Mouse (Mus musculus) heart, postnatal 0 days (tissue): ENCODE measurements around the gene Rsph6a. TPM values are rescaled to one million over a fixed set of nuclear protein-coding genes. Genes with fewer than 3 reads are reported as not detected.
A peak's percentile ranks its signal among the peaks of the same experiment; 100 is the strongest.

Experiments used
- ATAC-seq: fragments of 200-750 bp; cut with Nextera tagmentation; 2 replicates; pipeline ENCODE4 v1.8.0; 2017; ENCODE audit warnings: low read depth, moderate number of reproducible peaks, moderate library complexity; ENCODE audit not compliant: insufficient read depth
- DNase-seq: peaks from one replicate; pipeline ENCODE4 v3.0.0-alpha.2; 2016; ENCODE audit warnings: low spot score
- H3K27ac ChIP-seq: fragments of 300-500 bp; sonication (generic); 2 replicates; pipeline ENCODE4 v1.5.1; 2014; ENCODE audit warnings: low read depth, mild to moderate bottlenecking
- H3K27me3 ChIP-seq: fragments of 300-500 bp; sonication (generic); 2 replicates; pipeline ENCODE4 v1.6.1; 2014; ENCODE audit warnings: low read length, mixed read lengths; ENCODE audit not compliant: control insufficient read depth, insufficient read depth
- H3K36me3 ChIP-seq: fragments of 300-500 bp; sonication (generic); replicated peaks from 2 replicates; pipeline ENCODE4 v1.6.1; 2014; ENCODE audit warnings: low read length, mixed read lengths; ENCODE audit not compliant: control insufficient read depth, insufficient read depth
- H3K4me1 ChIP-seq: fragments of 300-500 bp; sonication (generic); 2 replicates; pipeline ENCODE4 v1.6.1; 2014; ENCODE audit warnings: antibody characterized with exemption; ENCODE audit not compliant: control insufficient read depth, insufficient read depth
- H3K4me2 ChIP-seq: fragments of 300-500 bp; sonication (generic); 2 replicates; pipeline ENCODE4 v1.6.1; 2014; ENCODE audit warnings: low read depth, mild to moderate bottlenecking, low read length, moderate library complexity
- H3K4me3 ChIP-seq: fragments of 300-500 bp; sonication (generic); 2 replicates; pipeline ENCODE4 v1.5.1; 2014; ENCODE audit warnings: low read depth, low read length
- H3K9ac ChIP-seq: fragments of 300-500 bp; sonication (generic); replicated peaks from 2 replicates; pipeline ENCODE4 v1.6.1; 2014; ENCODE audit warnings: low read depth, low read length, mixed read lengths
- H3K9me3 ChIP-seq: fragments of 300-500 bp; sonication (generic); replicated peaks from 2 replicates; pipeline ENCODE4 v1.6.1; 2016; ENCODE audit warnings: low read length; ENCODE audit not compliant: control insufficient read depth
- CTCF ChIP-seq: IDR thresholded peaks from 2 replicates; pipeline ENCODE4 v1.5.1; 2016; ENCODE audit warnings: antibody characterized with exemption, control low read depth, low read depth
- EP300 ChIP-seq: IDR thresholded peaks from 2 replicates; pipeline ENCODE4 v1.6.1; 2016; ENCODE audit warnings: antibody characterized with exemption, low read depth
- WGBS: fragments of 180-500 bp; shearing (Covaris S2); extraction: QIAGEN DNeasy Blood & Tissue Kit; methylation state at CpG from one replicate; pipeline ENCODE4 v1.1.7; 2014; 5-methylcytosine and 5-hydroxymethylcytosine counted together
- polyA plus RNA-seq: library from polyadenylated mRNA; unstranded; fragments of >200 nt; fragmentation: Nextera tagmentation; extraction: Ambion mirVana; gene quantifications from 2 replicates; pipeline ENCODE4 v1.2.1, GENCODE M21; 2015
- total RNA-seq: library from RNA; depleted of rRNA; stranded (reverse); fragments of >200 nt; gene quantifications from 2 replicates; pipeline ENCODE4 v1.2.3, GENCODE M21; 2014; ENCODE audit warnings: low replicate concordance

Gene Rsph6a
- total and polyA plus RNA-seq, 2 experiments from 2014 or later, result not detected

DNA sequence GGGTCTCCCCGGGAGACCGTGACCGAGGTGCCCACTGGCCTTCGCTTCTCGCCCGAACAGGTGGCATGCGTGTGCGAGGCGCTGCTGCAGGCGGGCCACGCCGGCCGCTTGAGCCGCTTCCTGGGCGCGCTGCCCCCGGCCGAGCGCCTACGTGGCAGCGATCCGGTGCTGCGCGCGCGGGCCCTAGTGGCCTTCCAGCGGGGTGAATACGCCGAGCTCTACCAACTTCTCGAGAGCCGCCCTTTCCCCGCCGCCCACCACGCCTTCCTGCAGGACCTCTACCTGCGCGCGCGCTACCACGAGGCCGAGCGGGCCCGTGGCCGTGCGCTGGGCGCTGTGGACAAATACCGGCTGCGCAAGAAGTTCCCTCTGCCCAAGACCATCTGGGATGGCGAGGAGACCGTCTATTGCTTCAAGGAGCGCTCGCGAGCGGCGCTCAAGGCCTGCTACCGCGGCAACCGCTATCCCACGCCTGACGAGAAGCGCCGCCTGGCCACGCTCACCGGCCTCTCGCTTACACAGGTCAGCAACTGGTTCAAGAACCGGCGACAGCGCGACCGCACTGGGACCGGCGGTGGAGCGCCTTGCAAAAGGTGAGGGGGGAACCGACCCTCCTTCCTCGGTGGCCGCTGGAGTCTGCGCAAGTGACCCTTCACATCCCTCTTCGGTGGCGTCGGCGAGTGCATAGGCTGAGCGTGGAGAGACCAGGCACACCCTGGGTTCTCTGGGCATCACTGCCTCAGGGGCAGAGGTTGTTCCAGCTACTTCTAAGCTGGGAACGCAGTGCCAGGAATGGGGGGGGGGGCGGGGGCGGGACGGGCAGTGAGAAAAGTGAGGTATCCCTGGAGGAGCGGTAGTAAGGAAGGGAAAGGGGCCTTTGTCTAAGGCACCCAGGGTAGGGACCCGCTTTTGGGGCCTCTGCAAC lies 40.6 kb downstream of the Rsph6a start:
- Histone ChIP-seq H3K36me3 (peaks cover 27% of the 10 kb centered on the region), H3K4me1 (peaks cover 29% of the 10 kb centered on the region), H3K4me3 (peak overlapping the region; percentile 63), H3K9me3 (no peaks in the 10 kb centered on the region), H3K4me2 (peak overlapping the region; percentile 90), H3K27ac (peak overlapping the region; percentile 93), H3K9ac (peak overlapping the region; percentile 74), H3K27me3 (no peaks in the 10 kb centered on the region)
- under 1% methylated on average over 73 of the region's 87 CpGs for WGBS
- TF ChIP-seq EP300 (no peak), CTCF (no peak)
- no peak for ATAC-seq
- DNase-seq, result no peak

DNA sequence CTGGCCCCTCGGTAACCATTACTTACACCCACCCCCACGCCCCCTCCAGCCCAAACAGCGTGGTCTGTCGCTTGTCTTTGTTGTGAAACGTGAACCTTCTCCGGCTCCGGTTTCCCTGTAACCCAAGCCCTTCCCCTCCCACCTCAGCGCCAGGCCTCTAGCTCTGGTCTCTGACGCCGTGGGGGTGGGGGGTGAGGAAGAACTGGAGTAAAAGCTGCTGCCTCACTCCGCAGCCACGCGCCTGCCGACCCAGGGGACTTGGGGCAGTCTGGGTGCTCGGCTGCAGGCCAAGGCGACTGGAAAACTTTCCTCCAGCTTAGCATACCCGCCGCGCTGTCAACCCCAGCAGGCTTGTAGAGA lies 41.2 kb downstream of the Rsph6a start:
- TF ChIP-seq CTCF, result no peak
- Histone ChIP-seq H3K4me3 (peak overlapping the region; percentile 63), H3K36me3 (peaks cover 21% of the 10 kb centered on the region), H3K4me2 (peak overlapping the region; percentile 90), H3K27me3 (no peaks in the 10 kb centered on the region), H3K4me1 (peaks cover 29% of the 10 kb centered on the region), H3K9me3 (no peaks in the 10 kb centered on the region), H3K27ac (peak overlapping the region; percentile 93), H3K9ac (peak overlapping the region; percentile 74)
- DNase-seq (peak; percentile 77), ATAC-seq (no peak)
- WGBS, result 2% methylated on average over 19 of the region's 19 CpGs

DNA sequence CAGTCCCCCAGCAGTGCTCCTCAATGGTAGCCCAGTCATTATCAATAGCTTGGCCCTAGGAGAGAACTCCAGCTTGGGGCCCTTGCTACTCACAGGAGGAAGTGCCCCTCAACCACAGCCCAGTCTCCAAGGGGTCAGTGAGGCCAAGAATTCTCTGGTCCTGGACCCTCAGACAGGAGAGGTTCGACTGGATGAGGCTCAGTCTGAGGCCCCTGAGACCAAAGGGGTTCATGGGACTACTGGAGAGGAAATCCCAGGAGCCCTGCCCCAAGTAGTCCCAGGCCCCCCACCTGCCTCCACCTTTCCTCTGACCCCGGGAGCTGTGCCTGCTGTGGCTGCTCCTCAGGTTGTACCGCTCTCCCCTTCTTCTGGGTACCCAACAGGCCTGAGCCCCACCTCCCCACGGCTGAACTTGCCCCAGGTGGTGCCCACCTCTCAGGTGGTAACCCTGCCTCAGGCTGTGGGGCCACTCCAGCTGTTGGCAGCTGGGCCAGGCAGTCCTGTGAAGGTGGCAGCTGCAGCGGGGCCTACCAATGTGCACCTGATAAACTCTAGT lies 42.0 kb downstream of the Rsph6a start:
- TF ChIP-seq EP300 (no peak), CTCF (no peak)
- no peak for DNase-seq
- H3K9me3 ChIP-seq, result no peaks in the 10 kb centered on the region
- ATAC-seq, result no peak
- H3K4me3 ChIP-seq, result peak overlapping the region; percentile 63
- H3K4me2 ChIP-seq, result peak overlapping the region; percentile 90
- H3K4me1 ChIP-seq, result peaks cover 29% of the 10 kb centered on the region
- 60% methylated on average over 5 of the region's 5 CpGs for WGBS
- H3K27ac ChIP-seq, result peak overlapping the region; percentile 93; the same call in 1 of the 2 replicates
- no peaks in the 10 kb centered on the region for H3K27me3 ChIP-seq
- peaks cover 13% of the 10 kb centered on the region; the same call in 1 of the 2 replicates for H3K36me3 ChIP-seq
- peak overlapping the region; percentile 74; the same call in 1 of the 2 replicates for H3K9ac ChIP-seq

DNA sequence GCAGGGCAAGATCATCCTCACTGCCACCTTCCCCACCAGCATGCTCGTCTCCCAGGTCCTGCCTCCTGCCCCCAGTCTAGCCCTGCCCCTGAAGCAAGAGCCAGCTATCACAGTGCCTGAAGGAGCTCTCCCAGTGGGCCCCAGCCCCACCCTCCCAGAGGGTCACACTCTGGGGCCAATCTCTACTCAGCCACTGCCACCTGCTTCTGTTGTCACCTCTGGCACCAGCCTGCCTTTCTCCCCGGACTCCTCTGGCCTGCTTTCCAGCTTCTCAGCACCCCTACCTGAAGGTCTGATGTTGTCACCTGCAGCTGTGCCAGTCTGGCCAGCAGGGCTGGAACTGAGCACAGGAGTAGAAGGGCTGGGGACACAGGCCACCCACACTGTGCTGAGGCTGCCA lies 42.7 kb downstream of the Rsph6a start:
- no peak overlapping the region for H3K27ac ChIP-seq

DNA sequence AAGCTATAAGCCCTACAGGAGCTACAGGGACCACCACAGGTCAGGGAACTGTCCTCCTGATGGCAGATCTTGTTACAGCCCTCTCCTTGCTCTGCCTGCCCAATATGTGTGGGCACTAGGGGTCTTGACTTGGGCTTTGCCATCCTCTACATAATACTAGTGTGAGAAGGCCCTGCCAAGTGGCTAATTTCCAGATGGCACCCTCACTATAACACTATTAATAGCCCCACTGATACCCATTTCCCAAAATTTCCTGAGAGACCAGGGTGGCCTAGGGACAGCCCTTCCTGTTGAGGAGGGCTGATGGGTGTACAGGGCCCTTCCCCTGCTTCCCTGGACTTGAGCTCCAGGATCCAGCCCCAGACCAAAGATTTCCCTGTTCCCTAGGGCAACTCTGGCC lies 43.4 kb downstream of the Rsph6a start:
- Histone ChIP-seq H3K27me3 (no peaks in the 10 kb centered on the region), H3K4me2 (peak overlapping the region; percentile 9; the same call in 1 of the 2 replicates), H3K4me1 (peaks cover 29% of the 10 kb centered on the region), H3K4me3 (no peak overlapping the region), H3K27ac (no peak overlapping the region), H3K36me3 (no peaks in the 10 kb centered on the region), H3K9me3 (no peaks in the 10 kb centered on the region), H3K9ac (no peak overlapping the region; the same call in 1 of the 2 replicates)
- TF ChIP-seq EP300 (no peak), CTCF (no peak)
- DNase-seq (no peak), ATAC-seq (no peak)

More for the DNA sequence above, 42.7 kb downstream of the Rsph6a start:
- Histone ChIP-seq H3K4me3 (no peak overlapping the region), H3K9me3 (no peaks in the 10 kb centered on the region), H3K4me2 (no peak overlapping the region), H3K4me1 (peaks cover 29% of the 10 kb centered on the region), H3K27me3 (no peaks in the 10 kb centered on the region), H3K9ac (no peak overlapping the region), H3K36me3 (peaks cover 6% of the 10 kb centered on the region; the same call in 1 of the 2 replicates)
- 27% methylated on average over 2 of the region's 2 CpGs for WGBS
- TF ChIP-seq EP300 (no peak), CTCF (no peak)
- ATAC-seq, result no peak
- DNase-seq, result no peak
